Mouse (Mus musculus): ENCODE results near the gene Rnf130. TPM values are rescaled to one million over a fixed set of nuclear protein-coding genes. Genes with fewer than 3 reads are reported as not detected.

Gene Rnf130
- polyA plus RNA-seq, 1 experiment = 47.7 TPM

DNA sequence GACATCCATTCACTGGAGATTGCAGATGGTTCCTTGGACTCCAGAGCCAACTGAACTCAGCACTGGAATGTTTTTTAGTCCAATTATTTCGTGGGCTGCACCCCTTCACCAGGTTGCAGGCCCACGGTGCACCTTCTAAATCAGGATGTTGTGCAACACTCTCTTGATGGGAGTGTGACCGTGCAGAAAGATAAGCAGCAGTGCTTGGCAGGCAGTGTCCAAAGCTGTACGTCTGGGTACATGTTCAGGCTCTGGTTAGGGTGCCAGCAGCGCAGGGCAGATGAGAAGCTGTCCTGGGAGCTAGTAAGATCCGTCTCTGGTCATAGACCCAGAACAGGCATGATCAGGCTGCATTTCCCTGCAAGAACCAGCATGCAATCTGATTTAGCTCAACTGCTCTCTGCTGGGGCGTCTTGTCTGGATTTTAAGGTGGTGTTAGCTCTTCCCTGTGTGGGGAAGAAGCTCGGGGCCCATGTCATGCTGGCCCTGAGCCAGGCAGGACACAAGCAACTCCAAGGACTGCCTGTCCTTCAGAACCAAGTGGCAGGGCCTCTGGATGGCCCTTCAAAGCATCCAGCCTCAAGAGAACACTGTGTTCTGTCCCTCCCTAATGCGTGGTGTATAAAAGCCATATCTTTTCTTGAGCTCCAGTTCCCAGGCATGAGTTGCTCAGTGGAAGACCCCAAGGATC is 122.3 kb downstream of the Rnf130 start:
- no peak for TF ChIP-seq POLR2A (IDR thresholded peaks at IDR 0.05; ENCODE audit: borderline replicate concordance, extremely low read depth, insufficient read depth, insufficient read length, poor library complexity, severe bottlenecking)
- DNase-seq (ENCODE audit: low read depth) = no peak

DNA sequence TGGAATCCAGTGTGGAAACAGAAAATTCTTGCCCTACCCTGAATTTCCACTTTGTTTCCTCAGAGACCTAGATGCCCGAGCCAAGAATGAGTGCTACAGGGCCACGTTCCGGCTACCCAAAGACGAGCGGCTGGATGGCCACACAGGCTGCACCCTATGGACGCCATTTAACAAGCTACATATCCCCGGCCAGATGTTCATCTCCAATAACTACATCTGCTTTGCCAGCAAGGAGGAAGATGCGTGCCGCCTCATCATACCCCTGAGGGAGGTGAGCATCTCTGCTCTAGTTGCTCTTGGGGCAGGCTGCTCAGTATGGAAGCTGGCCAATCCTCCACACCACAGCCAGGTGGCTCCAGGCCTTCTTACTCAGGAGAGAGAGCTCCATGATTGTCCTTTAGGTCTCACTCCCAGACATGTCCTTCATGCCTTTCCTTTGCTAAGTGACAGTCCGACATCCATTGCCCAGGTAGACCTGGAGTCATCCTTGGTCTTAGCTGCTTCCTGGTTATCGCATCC is 122.9 kb downstream of the Rnf130 start:
- TF ChIP-seq POLR2A (IDR thresholded peaks at IDR 0.05; ENCODE audit: borderline replicate concordance, extremely low read depth, insufficient read depth, insufficient read length, poor library complexity, severe bottlenecking) (no peak), CTCF (IDR thresholded peaks at IDR 0.05; ENCODE audit: borderline replicate concordance, extremely low read depth, insufficient read depth, insufficient read length) (no peak)
- DNase-seq (ENCODE audit: low read depth) = no peak

DNA sequence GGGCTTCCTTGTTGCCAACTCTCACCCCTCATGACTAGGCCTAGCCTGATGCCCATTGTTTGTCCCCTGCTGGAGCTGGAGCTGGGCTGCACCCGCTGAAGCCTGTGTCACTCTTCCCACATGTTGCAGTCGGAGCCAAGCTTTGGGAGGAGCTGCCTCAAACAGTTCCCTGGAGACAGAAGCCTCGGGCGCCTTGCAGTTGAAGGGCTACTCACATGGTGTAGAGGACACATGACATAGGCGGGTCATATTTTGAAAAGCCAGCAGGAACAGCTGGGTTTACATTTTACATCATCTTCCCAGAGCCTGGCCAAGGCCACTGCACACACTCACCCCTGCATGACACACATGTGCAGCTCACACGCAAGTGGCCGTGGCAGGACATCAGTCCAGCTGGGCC is 124.1 kb downstream of the Rnf130 start:
- TF ChIP-seq CTCF (IDR thresholded peaks at IDR 0.05; ENCODE audit: borderline replicate concordance, extremely low read depth, insufficient read depth, insufficient read length) = no peak
- TF ChIP-seq POLR2A (IDR thresholded peaks at IDR 0.05; ENCODE audit: borderline replicate concordance, extremely low read depth, insufficient read depth, insufficient read length, poor library complexity, severe bottlenecking) = no peak

DNA sequence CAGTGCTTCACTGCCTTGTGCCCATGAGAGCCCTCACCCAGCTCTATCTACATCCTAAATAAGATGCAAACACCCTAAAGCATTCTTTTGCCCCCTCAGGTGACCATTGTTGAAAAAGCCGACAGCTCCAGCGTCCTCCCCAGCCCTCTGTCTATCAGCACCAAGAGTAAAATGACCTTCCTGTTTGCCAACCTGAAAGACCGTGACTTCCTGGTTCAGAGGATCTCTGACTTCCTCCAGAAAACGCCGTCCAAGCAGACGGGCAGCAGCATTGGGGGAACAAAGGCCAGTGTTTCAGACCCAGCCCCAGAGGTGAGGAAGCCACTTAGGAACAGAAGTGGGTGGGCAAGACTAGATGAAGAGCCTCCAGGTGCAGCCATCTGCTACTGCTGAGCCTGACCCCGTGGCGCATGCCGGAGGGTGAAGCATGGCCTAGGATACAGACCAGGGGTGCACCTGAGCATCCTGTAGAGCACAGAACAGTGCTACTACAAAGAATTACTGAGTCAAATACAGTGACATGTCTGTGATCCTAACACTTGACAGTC is 124.5 kb downstream of the Rnf130 start:
- no peak for DNase-seq (ENCODE audit: low read depth)
- TF ChIP-seq CTCF (IDR thresholded peaks at IDR 0.05; ENCODE audit: borderline replicate concordance, extremely low read depth, insufficient read depth, insufficient read length) (no peak), POLR2A (IDR thresholded peaks at IDR 0.05; ENCODE audit: borderline replicate concordance, extremely low read depth, insufficient read depth, insufficient read length, poor library complexity, severe bottlenecking) (no peak)

More for the DNA sequence above, 124.1 kb downstream of the Rnf130 start:
- no peak for DNase-seq (ENCODE audit: low read depth)

DNA sequence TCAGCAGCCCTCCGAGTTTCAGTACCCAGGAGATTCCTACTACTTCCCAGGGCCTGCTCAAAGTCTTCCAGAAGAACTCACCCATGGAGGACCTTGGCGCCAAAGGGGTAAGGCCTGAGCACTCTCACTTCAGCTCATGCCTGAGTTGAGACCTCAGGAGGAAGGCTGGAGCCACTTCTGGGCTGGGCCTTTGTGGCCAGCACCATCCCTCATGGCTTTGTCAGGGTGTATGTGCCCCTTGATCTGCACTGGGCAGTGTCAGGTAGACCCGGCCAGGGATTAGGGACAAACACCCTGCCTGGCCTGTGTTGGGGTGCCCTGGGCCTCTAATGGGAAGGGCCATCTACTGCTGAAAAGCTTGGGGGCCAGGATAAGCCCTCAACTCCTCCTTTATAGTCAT is 126.2 kb downstream of the Rnf130 start:
- TF ChIP-seq CTCF (IDR thresholded peaks at IDR 0.05; ENCODE audit: borderline replicate concordance, extremely low read depth, insufficient read depth, insufficient read length) (no peak), POLR2A (IDR thresholded peaks at IDR 0.05; ENCODE audit: borderline replicate concordance, extremely low read depth, insufficient read depth, insufficient read length, poor library complexity, severe bottlenecking) (no peak)
- no peak for DNase-seq (ENCODE audit: low read depth)

DNA sequence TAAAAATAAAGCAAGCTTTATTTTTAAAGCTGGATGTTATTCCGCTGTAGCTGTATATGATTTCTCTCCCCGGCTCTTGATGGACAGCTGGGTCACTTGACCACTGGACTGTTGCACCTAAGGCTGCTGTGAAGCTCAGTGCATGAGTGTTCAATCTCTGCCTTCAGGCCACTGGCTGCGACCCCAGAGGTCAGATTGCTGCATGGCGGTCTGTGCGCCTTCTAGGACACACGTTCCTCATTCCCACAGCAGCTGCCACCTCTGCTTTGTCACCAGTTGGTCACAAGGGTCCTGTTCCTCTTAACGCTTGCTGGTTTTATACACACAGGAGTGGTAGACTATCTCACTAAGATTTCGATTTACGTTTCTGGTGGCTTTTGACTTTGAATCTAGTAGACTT is 129.0 kb downstream of the Rnf130 start:
- TF ChIP-seq CTCF (IDR thresholded peaks at IDR 0.05; ENCODE audit: borderline replicate concordance, extremely low read depth, insufficient read depth, insufficient read length) (no peak), POLR2A (IDR thresholded peaks at IDR 0.05; ENCODE audit: borderline replicate concordance, extremely low read depth, insufficient read depth, insufficient read length, poor library complexity, severe bottlenecking) (no peak)
- DNase-seq (ENCODE audit: low read depth) = no peak

Other genes with a start within 250 kb of the Rnf130 start
- 5.5 and 6.7 TPM in 2 replicates for gene Gfpt2, start 231.2 kb upstream of the Rnf130 start, polyA plus RNA-seq (2012; rRNA removed)
- gene Mapk9, start 178.6 kb upstream of the Rnf130 start, polyA plus RNA-seq (2012; rRNA removed) = 81.0 and 89.3 TPM in 2 replicates
- 10.4 and 16.4 TPM in 2 replicates for gene Rasgef1c, start 123.5 kb upstream of the Rnf130 start, polyA plus RNA-seq (2012; rRNA removed)
- 37.4 and 52.9 TPM in 2 replicates for gene Tbc1d9b, start 106.0 kb downstream of the Rnf130 start, polyA plus RNA-seq (2012; rRNA removed)
- 33.1 and 35.9 TPM in 2 replicates for gene Mrnip, start 149.1 kb downstream of the Rnf130 start, polyA plus RNA-seq (2012; rRNA removed)
- gene Sqstm1, start 185.5 kb downstream of the Rnf130 start, polyA plus RNA-seq (2012; rRNA removed) = 171 and 203 TPM in 2 replicates
- gene Mgat4b, start 185.5 kb downstream of the Rnf130 start, polyA plus RNA-seq (2012; rRNA removed) = 78.9 and 97.1 TPM in 2 replicates
- 3.5 and 4.5 TPM in 2 replicates for gene Ltc4s, start 213.3 kb downstream of the Rnf130 start, polyA plus RNA-seq (2012; rRNA removed)